Mouse (Mus musculus) brain, embryonic 18.5 days (tissue): ENCODE measurements around the gene Nudcd2.
"Not testable (repeated sequence)": the region's sequence is repeated elsewhere in the genome, so short reads cannot be mapped to it uniquely, and the experiment has no call there.

Experiments used
- DNase-seq: peaks from one replicate; pipeline ENCODE4 v3.0.0-alpha.2; 2012; ENCODE audit warnings: low read depth, low spot score

The Nudcd2 gene

GRCm38 (mm10) chr11:40733339-40734174 lies at the start of gene Nudcd2, which contains the start of gene Hmmr:
Gene Nudcd2 (plus strand): TSS chr11:40733667.
Gene Hmmr (minus strand): TSS chr11:40733422.
- peak; percentile 95 for DNase-seq

GRCm38 (mm10) chr11:40690444-40691127 lies 42.9 kb upstream of the Nudcd2 start:
- DNase-seq = no peak

GRCm38 (mm10) chr11:40692101-40692509 lies 41.4 kb upstream of the Nudcd2 start:
- DNase-seq = no peak

- DNase-seq = peak; percentile 84
Observed at GRCm38 (mm10) chr11:40692511-40693365, 40.7 kb upstream of the Nudcd2 start.

- DNase-seq = no peak
Observed at GRCm38 (mm10) chr11:40693366-40693951, 40.0 kb upstream of the Nudcd2 start.

GRCm38 (mm10) chr11:40694311-40695087 lies 39.0 kb upstream of the Nudcd2 start:
- peak; percentile 47 for DNase-seq

GRCm38 (mm10) chr11:40695103-40695502 lies 38.4 kb upstream of the Nudcd2 start, which contains the start of gene Mat2b:
Gene Mat2b (minus strand): TSS chr11:40695203.
- no peak for DNase-seq

- not testable (repeated sequence) for DNase-seq
Observed at GRCm38 (mm10) chr11:40709899-40710298, 23.6 kb upstream of the Nudcd2 start.

- DNase-seq = no peak
Observed at GRCm38 (mm10) chr11:40713858-40714257, 19.6 kb upstream of the Nudcd2 start.

GRCm38 (mm10) chr11:40715524-40715923 lies 17.9 kb upstream of the Nudcd2 start:
- DNase-seq = no peak

- DNase-seq = no peak
Observed at GRCm38 (mm10) chr11:40718324-40718723, 15.1 kb upstream of the Nudcd2 start.

GRCm38 (mm10) chr11:40732997-40733338 lies 499 bp upstream of the Nudcd2 start:
- DNase-seq = no peak

GRCm38 (mm10) chr11:40734251-40734752 lies 835 bp downstream of the Nudcd2 start:
- DNase-seq = no peak

GRCm38 (mm10) chr11:40737369-40737768 lies 3.9 kb downstream of the Nudcd2 start:
- no peak for DNase-seq

GRCm38 (mm10) chr11:40741605-40742262 lies 8.3 kb downstream of the Nudcd2 start:
- no peak for DNase-seq

GRCm38 (mm10) chr11:40744348-40744747 lies 10.9 kb downstream of the Nudcd2 start:
- no peak for DNase-seq

- no peak for DNase-seq
Observed at GRCm38 (mm10) chr11:40746361-40746760, 12.9 kb downstream of the Nudcd2 start.

GRCm38 (mm10) chr11:40747716-40748115 lies 14.2 kb downstream of the Nudcd2 start:
- DNase-seq = no peak

GRCm38 (mm10) chr11:40753836-40754235 lies 20.4 kb downstream of the Nudcd2 start:
- DNase-seq = no peak

- DNase-seq = no peak
Observed at GRCm38 (mm10) chr11:40754664-40755107, 21.2 kb downstream of the Nudcd2 start.
